Mouse (Mus musculus) CH12.LX (cell line): Measurements from ENCODE around the gene Msi2. TPM values are rescaled to one million over a fixed set of nuclear protein-coding genes. Genes with fewer than 3 reads are reported as not detected.

Experiments used
- DNase-seq: peaks from one replicate; pipeline ENCODE4 v3.0.0-alpha.2; 2013; ENCODE audit errors: extremely low read depth
- H3K27ac ChIP-seq: 2 replicates; pipeline ENCODE4 v1.5.1; 2012; ENCODE audit warnings: low read depth, mild to moderate bottlenecking, control low read depth, moderate library complexity; ENCODE audit not compliant: insufficient read depth
- H3K27me3 ChIP-seq: replicated peaks from 2 replicates; pipeline ENCODE3; 2012; ENCODE audit warnings: inconsistent platforms
- H3K36me3 ChIP-seq, 2 experiments: replicated peaks in 1 of 2; 2 replicates each; pipeline versions ENCODE3 to v1.6.1; 2012; ENCODE audit warnings: inconsistent platforms in 1 of 2, low read length in 1 of 2, mild to moderate bottlenecking in 1 of 2, mixed read lengths in 1 of 2, moderate library complexity in 1 of 2; ENCODE audit not compliant: control insufficient read depth in 1 of 2, insufficient read depth in 1 of 2
- H3K4me1 ChIP-seq, 2 experiments: 2 replicates each; pipeline ENCODE4 v1.6.1; 2012; ENCODE audit warnings: inconsistent platforms in 1 of 2, moderate library complexity in 1 of 2; ENCODE audit not compliant: insufficient read depth in 2 of 2, control insufficient read depth in 1 of 2
- H3K4me2 ChIP-seq: 2 replicates; pipeline ENCODE4 v1.6.1; 2012; ENCODE audit warnings: low read depth, mild to moderate bottlenecking, control low read depth; ENCODE audit not compliant: poor library complexity, insufficient read depth, severe bottlenecking
- H3K4me3 ChIP-seq, 3 experiments: fragments of 150-350 bp in 1 of 3; sonication (generic) in 1 of 3; replicated peaks in 1 of 3; 2 replicates each; pipeline versions ENCODE3 to v1.5.1; 2011 to 2012; ENCODE audit warnings: low read depth in 2 of 3, low read length in 2 of 3, mild to moderate bottlenecking in 2 of 3, moderate library complexity in 2 of 3, control low read depth in 1 of 3, improper control_type of control experiment in 1 of 3, inconsistent platforms in 1 of 3, mixed read lengths in 1 of 3; ENCODE audit not compliant: poor library complexity in 1 of 3
- H3K79me2 ChIP-seq: replicated peaks from 2 replicates; pipeline ENCODE4 v1.6.1; 2012; ENCODE audit warnings: mild to moderate bottlenecking, moderate library complexity; ENCODE audit not compliant: control insufficient read depth, poor library complexity, insufficient read depth, severe bottlenecking; ENCODE audit errors: extremely low read depth
- H3K9ac ChIP-seq: 2 replicates; pipeline ENCODE4 v1.6.1; 2012; ENCODE audit warnings: low read depth, mild to moderate bottlenecking, control low read depth, moderate library complexity; ENCODE audit not compliant: insufficient read depth
- H3K9me3 ChIP-seq: replicated peaks from 2 replicates; pipeline ENCODE3; 2012; ENCODE audit warnings: low read length, inconsistent platforms, mixed read lengths
- CHD2 ChIP-seq: IDR thresholded peaks from 2 replicates; pipeline ENCODE4 v1.6.1; 2011; ENCODE audit warnings: low read length, improper control_type of control experiment
- ELF1 ChIP-seq: IDR thresholded peaks from 2 replicates; pipeline ENCODE4 v1.6.1; 2014; ENCODE audit warnings: low read depth, mild to moderate bottlenecking, inconsistent platforms, low read length, improper control_type of control experiment
- GABPA ChIP-seq: IDR thresholded peaks from 2 replicates; pipeline ENCODE4 v1.6.1; 2012; ENCODE audit warnings: low read depth, low read length, improper control_type of control experiment, inconsistent platforms; ENCODE audit not compliant: insufficient replicate concordance
- HCFC1 ChIP-seq: IDR thresholded peaks from 2 replicates; pipeline ENCODE4 v1.6.1; 2012; ENCODE audit warnings: low read depth, mild to moderate bottlenecking, inconsistent platforms, low read length, improper control_type of control experiment
- IRF4 ChIP-seq: IDR thresholded peaks from 2 replicates; pipeline ENCODE4 v1.6.1; 2014; ENCODE audit warnings: low read depth, mild to moderate bottlenecking, inconsistent platforms, low read length, improper control_type of control experiment
- JUN ChIP-seq: IDR thresholded peaks from 2 replicates; pipeline ENCODE4 v1.6.1; 2011; ENCODE audit warnings: low read depth, mild to moderate bottlenecking, low read length, improper control_type of control experiment, moderate library complexity; ENCODE audit not compliant: insufficient read depth
- MAX ChIP-seq: IDR thresholded peaks from 2 replicates; pipeline ENCODE4 v1.6.1; 2011; ENCODE audit warnings: low read length, improper control_type of control experiment
- MAZ ChIP-seq: IDR thresholded peaks from 2 replicates; pipeline ENCODE4 v1.6.1; 2012; ENCODE audit warnings: low read depth, mild to moderate bottlenecking, inconsistent platforms, low read length, improper control_type of control experiment, moderate library complexity
- RAD21 ChIP-seq: IDR thresholded peaks from 2 replicates; pipeline ENCODE4 v1.6.1; 2011; ENCODE audit warnings: low read depth, mild to moderate bottlenecking, low read length, improper control_type of control experiment, moderate library complexity
- RCOR1 ChIP-seq: conservative IDR thresholded peaks from 2 replicates; pipeline ENCODE4 v1.6.1; 2012; ENCODE audit warnings: low read depth, mild to moderate bottlenecking, inconsistent platforms, low read length, improper control_type of control experiment
- TBP ChIP-seq: conservative IDR thresholded peaks from 2 replicates; pipeline ENCODE4 v1.6.1; 2011; ENCODE audit warnings: low read depth, low read length, improper control_type of control experiment
- TCF12 ChIP-seq: IDR thresholded peaks from 2 replicates; pipeline ENCODE4 v1.6.1; 2014; ENCODE audit warnings: low read depth, mild to moderate bottlenecking, inconsistent platforms, low read length, improper control_type of control experiment
- USF2 ChIP-seq: conservative IDR thresholded peaks from 2 replicates; pipeline ENCODE4 v1.6.1; 2011; ENCODE audit warnings: low read depth, low read length, improper control_type of control experiment
- ZC3H11A ChIP-seq: IDR thresholded peaks from 2 replicates; pipeline ENCODE4 v1.6.1; 2012; ENCODE audit warnings: low read depth, mild to moderate bottlenecking, inconsistent platforms, low read length, improper control_type of control experiment
- ZMIZ1 ChIP-seq: IDR thresholded peaks from 2 replicates; pipeline ENCODE4 v1.6.1; 2012; ENCODE audit warnings: low read depth, mild to moderate bottlenecking, inconsistent platforms, low read length, improper control_type of control experiment
- dilution Hi-C: fragments of 300-500 bp; cut with MboI; formaldehyde crosslinking; loops from 2 replicates; pipeline ENCODE4 v1.14.3; 2020; ENCODE audit warnings: low sequenced_read_pairs; ENCODE audit not compliant: extremely low pct_unique_long_range_greater_than_20kb, extremely low pct_ligation_motif_present
- in situ Hi-C: fragments of 300-500 bp; cut with MboI; formaldehyde crosslinking; loops from 3 replicates; pipeline ENCODE4 v1.14.3; 2019; ENCODE audit warnings: low sequenced_read_pairs, low pct_ligation_motif_present, low pct_unique_long_range_greater_than_20kb, mixed read lengths
- polyA plus RNA-seq: library from polyadenylated mRNA; unstranded; fragments of >175 nt; gene quantifications from 2 replicates; pipeline ENCODE4 v1.2.1, GENCODE M21; 2012; ENCODE audit warnings: low read depth; ENCODE audit not compliant: insufficient read length
- total RNA-seq, 2 experiments: library from RNA; depleted of rRNA; stranded (reverse); fragments of 300-350 nt in 1 of 2; fragments of >200 nt in 1 of 2; gene quantifications; 2 replicates each; pipeline ENCODE4 v1.2.3; 2012 to 2014

The Msi2 gene
- total and polyA plus RNA-seq, 3 experiments, result 40.3 to 73.1 (median 52.6) TPM

- DNase-seq, result no peak
- Histone ChIP-seq H3K79me2 (no peaks in the 10 kb centered on the region), H3K4me3 (no peak overlapping the region), H3K4me2 (no peak overlapping the region), H3K27me3 (no peaks in the 10 kb centered on the region), H3K9me3 (no peaks in the 10 kb centered on the region), H3K27ac (no peak overlapping the region), H3K9ac (no peak overlapping the region), H3K36me3 (peaks cover 4 to 42% of the 10 kb centered on the region in 2 experiments), H3K4me1 (peaks cover 0 to 45% of the 10 kb centered on the region in 2 experiments; a peak in 3 of 4 replicates)
- in situ Hi-C loops (no loop called here), dilution Hi-C loops (no loop called here)
- TF ChIP-seq TCF12, result no peak
- TF ChIP-seq IRF4, result no peak
- TF ChIP-seq USF2, result no peak
- no peak for TF ChIP-seq HCFC1
- TF ChIP-seq TBP, result no peak
Observed at GRCm38 (mm10) chr11:88435543-88435942, 282.8 kb downstream of the Msi2 start.

DNA sequence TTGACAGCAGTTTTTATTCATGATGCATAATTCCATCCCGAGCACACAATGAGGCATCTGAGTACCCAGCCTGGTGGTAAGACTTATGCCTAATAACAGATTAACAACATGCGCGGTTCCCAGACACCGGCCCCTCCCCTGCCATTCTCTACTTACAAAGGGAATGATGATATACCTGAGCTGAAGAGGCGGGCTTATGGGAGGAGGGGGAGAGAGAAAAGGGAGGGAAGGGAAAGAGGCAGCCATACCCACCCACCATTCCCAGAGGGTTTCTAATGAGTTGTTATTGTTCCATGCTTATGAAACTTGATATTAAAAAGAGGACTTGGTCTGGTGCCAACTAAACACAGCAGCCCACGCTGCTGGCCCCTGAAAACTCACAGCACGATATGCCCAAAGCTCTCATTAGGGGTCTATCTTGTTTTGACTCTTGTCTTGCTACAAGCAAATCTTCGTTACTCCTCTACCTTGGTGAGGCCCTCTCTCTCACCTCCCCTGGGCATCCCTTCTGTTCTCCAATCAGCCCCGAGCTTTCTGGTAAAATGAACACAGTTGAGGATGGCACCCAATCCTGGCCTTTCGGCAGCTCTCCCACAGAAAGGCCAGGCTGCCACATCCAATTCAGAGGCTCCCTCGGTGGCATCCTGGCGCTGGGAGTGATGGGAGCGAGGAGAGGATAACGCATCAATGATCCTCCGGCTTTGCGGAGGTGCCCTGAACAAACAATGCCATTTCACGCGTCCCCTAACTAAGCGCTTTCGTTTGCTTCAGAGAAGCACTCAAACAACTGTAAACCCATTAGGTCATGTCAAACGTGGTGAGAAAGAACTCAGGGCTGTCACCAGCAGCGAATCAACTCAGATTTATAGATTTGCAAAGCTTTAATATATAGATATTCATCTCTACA is 286.7 kb downstream of the Msi2 start:
- H3K4me1 ChIP-seq, result peaks cover 2 to 58% of the 10 kb centered on the region in 2 experiments; a peak in 3 of 4 replicates
- H3K79me2 ChIP-seq, result no peaks in the 10 kb centered on the region
- in situ Hi-C loops, result no loop called here
- TF ChIP-seq MAZ (no peak), IRF4 (no peak), ZMIZ1 (no peak), ELF1 (no peak), MAX (no peak), RAD21 (no peak), RCOR1 (no peak), TBP (no peak), ZC3H11A (no peak), CHD2 (no peak), GABPA (no peak), JUN (no peak)
- peaks cover 4 to 44% of the 10 kb centered on the region in 2 experiments for H3K36me3 ChIP-seq
- H3K4me3 ChIP-seq, result no peak overlapping the region
- H3K9ac ChIP-seq, result no peak overlapping the region
- no peak overlapping the region for H3K27ac ChIP-seq
- DNase-seq, result no peak
- H3K9me3 ChIP-seq, result peaks cover 5% of the 10 kb centered on the region
- no peaks in the 10 kb centered on the region for H3K27me3 ChIP-seq
- dilution Hi-C loops, result no loop called here
- H3K4me2 ChIP-seq, result no peak overlapping the region
